Mouse (Mus musculus): Measurements from ENCODE around the gene A330070K13Rik. TPM values are rescaled to one million over a fixed set of nuclear protein-coding genes. Genes with fewer than 3 reads are reported as not detected.

The A330070K13Rik gene
- polyA plus RNA-seq, 1 experiment: not detected

DNA sequence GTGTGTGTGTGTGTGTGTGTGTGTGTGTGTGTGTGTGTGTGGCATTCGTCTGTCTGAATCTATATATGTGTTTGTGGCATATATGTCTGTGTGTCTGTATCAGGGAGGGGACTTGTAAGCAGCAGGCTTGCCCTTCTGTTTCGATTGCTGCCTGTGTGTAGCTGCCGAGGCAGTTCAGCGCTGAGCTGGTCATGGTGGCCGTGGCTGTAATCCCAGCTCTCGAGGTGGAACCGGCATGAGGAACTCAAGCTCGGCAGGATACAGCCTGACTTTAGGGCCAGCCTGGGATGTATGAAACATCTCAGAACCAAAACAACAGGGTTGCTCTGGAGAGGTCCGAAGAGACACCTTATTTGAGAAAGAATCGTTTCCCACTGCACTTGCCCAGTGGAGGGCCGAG lies 50.5 kb downstream of the A330070K13Rik start:
- Histone ChIP-seq H3K4me1 (ENCODE audit: control insufficient read depth, insufficient read depth, low read length) (peaks cover 8% of the 10 kb centered on the region), H3K4me3 (replicated peaks; ENCODE audit: extremely low read depth, low read depth, low read length) (no peak overlapping the region)
- WGBS: 92% methylated on average over 11 of the region's 11 CpGs
- TF ChIP-seq POLR2A (IDR thresholded peaks at IDR 0.05; ENCODE audit: borderline replicate concordance, extremely low read depth, low read depth, low read length) (no peak), CTCF (IDR thresholded peaks at IDR 0.05; ENCODE audit: insufficient read depth, low read length) (no peak)
- DNase-seq: no peak

- 83% methylated on average over 7 of the region's 7 CpGs for WGBS
- TF ChIP-seq POLR2A (IDR thresholded peaks at IDR 0.05; ENCODE audit: borderline replicate concordance, extremely low read depth, low read depth, low read length) (no peak), CTCF (IDR thresholded peaks at IDR 0.05; ENCODE audit: insufficient read depth, low read length) (no peak)
- Histone ChIP-seq H3K4me3 (replicated peaks; ENCODE audit: extremely low read depth, low read depth, low read length) (no peak overlapping the region), H3K4me1 (ENCODE audit: control insufficient read depth, insufficient read depth, low read length) (peaks cover 8% of the 10 kb centered on the region)
- no peak for DNase-seq
Observed at GRCm38 (mm10) chr5:130333566-130333965, 50.9 kb downstream of the A330070K13Rik start.

DNA sequence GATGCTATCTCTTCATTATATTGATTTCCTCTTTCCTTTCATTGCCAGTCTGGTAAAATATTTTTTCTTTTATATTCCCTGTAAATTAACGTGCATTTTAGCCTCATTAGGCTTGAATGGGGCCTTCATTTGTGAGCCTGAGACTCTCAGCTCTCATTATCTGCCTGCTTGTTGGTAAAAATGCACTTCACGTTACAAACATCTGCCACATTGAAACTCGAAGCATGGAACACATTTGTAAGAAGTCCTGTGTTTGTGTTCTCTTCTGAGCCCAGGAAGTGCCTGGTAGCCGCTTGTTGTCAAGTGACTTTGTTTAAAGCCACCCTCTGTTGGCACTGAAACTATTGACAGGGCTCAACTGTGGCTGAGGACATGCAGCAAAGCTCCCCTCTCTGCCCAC lies 53.2 kb downstream of the A330070K13Rik start:
- peaks cover 5% of the 10 kb centered on the region for H3K4me1 ChIP-seq (ENCODE audit: control insufficient read depth, insufficient read depth, low read length)
- DNase-seq: no peak
- TF ChIP-seq CTCF (IDR thresholded peaks at IDR 0.05; ENCODE audit: insufficient read depth, low read length) (no peak), POLR2A (IDR thresholded peaks at IDR 0.05; ENCODE audit: borderline replicate concordance, extremely low read depth, low read depth, low read length) (no peak)
- H3K4me3 ChIP-seq (replicated peaks; ENCODE audit: extremely low read depth, low read depth, low read length): no peak overlapping the region
- 40% methylated on average over 4 of the region's 4 CpGs for WGBS

GRCm38 (mm10) chr5:130330801-130331200 lies 53.6 kb downstream of the A330070K13Rik start:
- Histone ChIP-seq H3K4me1 (ENCODE audit: control insufficient read depth, insufficient read depth, low read length) (peaks cover 5% of the 10 kb centered on the region), H3K4me3 (replicated peaks; ENCODE audit: extremely low read depth, low read depth, low read length) (no peak overlapping the region)
- no peak for DNase-seq
- 81% methylated on average over 4 of the region's 4 CpGs for WGBS
- no peak for TF ChIP-seq POLR2A (IDR thresholded peaks at IDR 0.05; ENCODE audit: borderline replicate concordance, extremely low read depth, low read depth, low read length)
- no peak for TF ChIP-seq CTCF (IDR thresholded peaks at IDR 0.05; ENCODE audit: insufficient read depth, low read length)

GRCm38 (mm10) chr5:130329889-130330288 lies 54.5 kb downstream of the A330070K13Rik start:
- Histone ChIP-seq H3K4me1 (ENCODE audit: control insufficient read depth, insufficient read depth, low read length) (peaks cover 5% of the 10 kb centered on the region), H3K4me3 (replicated peaks; ENCODE audit: extremely low read depth, low read depth, low read length) (no peak overlapping the region)
- no peak for TF ChIP-seq CTCF (IDR thresholded peaks at IDR 0.05; ENCODE audit: insufficient read depth, low read length)
- TF ChIP-seq POLR2A (IDR thresholded peaks at IDR 0.05; ENCODE audit: borderline replicate concordance, extremely low read depth, low read depth, low read length): no peak
- no peak for DNase-seq
- 65% methylated on average over 2 of the region's 2 CpGs for WGBS

Other genes starting within 250 kb of the A330070K13Rik start
- 11.2 and 12.0 TPM in 2 replicates for gene Kctd7, start 239.8 kb downstream of the A330070K13Rik start, polyA plus RNA-seq (2012; rRNA removed)
- gene Rabgef1, start 212.8 kb downstream of the A330070K13Rik start, polyA plus RNA-seq (2012; rRNA removed): 24.3 and 32.2 TPM in 2 replicates
- 44.9 and 46.4 TPM in 2 replicates for gene Tmem248, start 167.6 kb downstream of the A330070K13Rik start, polyA plus RNA-seq (2012; rRNA removed)
- gene Sbds, start 129.1 kb downstream of the A330070K13Rik start, polyA plus RNA-seq (2012; rRNA removed): 41.9 and 45.4 TPM in 2 replicates
- gene Tyw1, start 129.0 kb downstream of the A330070K13Rik start, polyA plus RNA-seq (2012; rRNA removed): 7.0 and 8.0 TPM in 2 replicates
- 0.01 TPM in 1 of 2 replicates, not detected in the other for gene Caln1, start 15.2 kb downstream of the A330070K13Rik start, polyA plus RNA-seq (2012; rRNA removed)